Mouse (Mus musculus) hindbrain, embryonic 12.5 days (tissue): ENCODE data around the gene Vmn1r207-ps. TPM values are rescaled to one million over a fixed set of nuclear protein-coding genes. Genes with fewer than 3 reads are reported as not detected.
"Not testable (repeated sequence)": the region's sequence is repeated elsewhere in the genome, so short reads cannot be mapped to it uniquely, and the experiment has no call there.

Experiments
- ATAC-seq: fragments of 200-750 bp; cut with Nextera tagmentation; 2 replicates; pipeline ENCODE4 v1.8.0; 2017; ENCODE audit warnings: moderate TSS enrichment; ENCODE audit not compliant: low FRiP score
- H3K27ac ChIP-seq: fragments of 300-500 bp; sonication (generic); 2 replicates; pipeline ENCODE4 v1.5.1; 2016; ENCODE audit warnings: mild to moderate bottlenecking
- H3K27me3 ChIP-seq: fragments of 300-500 bp; sonication (generic); 2 replicates; pipeline ENCODE4 v1.6.1; 2016; ENCODE audit warnings: mild to moderate bottlenecking
- H3K36me3 ChIP-seq: fragments of 300-500 bp; sonication (generic); 2 replicates; pipeline ENCODE4 v1.6.1; 2016; ENCODE audit warnings: mild to moderate bottlenecking
- H3K4me1 ChIP-seq: fragments of 300-500 bp; sonication (generic); 2 replicates; pipeline ENCODE4 v1.6.1; 2016
- H3K4me2 ChIP-seq: fragments of 300-500 bp; sonication (generic); replicated peaks from 2 replicates; pipeline ENCODE4 v1.6.1; 2016; ENCODE audit warnings: mild to moderate bottlenecking
- H3K4me3 ChIP-seq: fragments of 300-500 bp; sonication (generic); 2 replicates; pipeline ENCODE4 v1.5.1; 2016; ENCODE audit warnings: mild to moderate bottlenecking
- H3K9ac ChIP-seq: fragments of 300-500 bp; sonication (generic); 2 replicates; pipeline ENCODE4 v1.6.1; 2016; ENCODE audit warnings: mild to moderate bottlenecking, moderate library complexity
- H3K9me3 ChIP-seq: fragments of 300-500 bp; sonication (generic); replicated peaks from 2 replicates; pipeline ENCODE4 v1.6.1; 2016; ENCODE audit warnings: mild to moderate bottlenecking
- WGBS: fragments of 180-500 bp; shearing (Covaris S2); methylation state at CpG from one replicate; pipeline ENCODE4 v1.1.7; 2016; 5-methylcytosine and 5-hydroxymethylcytosine counted together
- polyA plus RNA-seq: library from polyadenylated mRNA; unstranded; fragments of >200 nt; fragmentation: Nextera tagmentation; extraction: Ambion mirVana; gene quantifications from 2 replicates; pipeline ENCODE4 v1.2.1, GENCODE M21; 2016

Gene Vmn1r207-ps
- not detected in 2 replicates for polyA plus RNA-seq

DNA sequence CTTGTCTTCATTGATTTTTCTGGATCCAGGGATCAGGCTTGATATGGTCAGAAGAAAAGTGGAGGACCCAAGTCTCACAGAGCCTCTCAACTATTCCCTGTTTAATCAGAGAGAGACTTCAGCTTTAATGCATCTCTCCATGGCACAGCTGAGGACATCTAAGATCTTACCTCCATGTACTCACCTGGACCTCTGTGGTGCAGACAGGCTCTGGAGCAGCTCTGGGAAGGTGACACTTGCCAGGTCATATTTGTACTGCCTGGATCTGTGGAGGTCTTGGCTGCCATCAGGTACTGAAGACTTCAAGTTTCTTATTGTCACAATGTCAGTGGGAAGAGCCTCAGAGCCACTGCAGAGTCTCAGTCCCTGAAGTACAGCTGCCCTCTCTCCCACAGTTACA lies at the start of gene Vmn1r207-ps:
Vmn1r207-ps (minus strand) TSS at position 101 of the 400 bp plus-strand sequence.
- not testable (repeated sequence) for H3K9ac ChIP-seq, ATAC-seq, H3K4me2 ChIP-seq, H3K4me1 ChIP-seq, H3K36me3 ChIP-seq, H3K4me3 ChIP-seq, H3K9me3 ChIP-seq, H3K27ac ChIP-seq, H3K27me3 ChIP-seq

DNA sequence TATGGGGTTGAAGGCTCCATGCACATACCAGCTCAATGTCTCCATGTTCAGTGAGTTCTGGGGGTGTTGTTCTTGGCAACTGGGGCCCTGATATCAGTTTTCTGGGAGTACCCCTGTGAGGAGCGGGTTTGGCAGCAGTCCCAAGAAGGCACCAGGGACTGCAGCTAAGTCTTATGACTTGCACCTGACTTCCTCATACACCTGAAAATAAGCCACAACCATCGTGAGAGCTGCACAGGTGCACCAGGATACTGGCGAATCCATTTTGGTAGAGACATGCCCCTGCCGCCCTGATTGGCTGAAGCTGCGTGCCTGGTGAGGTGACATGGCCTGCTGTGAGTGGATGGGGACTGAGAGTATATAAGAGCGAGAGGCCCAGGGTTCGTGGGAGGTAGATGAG lies 47.9 kb upstream of the Vmn1r207-ps start, which contains the start of gene Vmn1r208:
Vmn1r208 (minus strand) TSS at position 101 of the 400 bp plus-strand sequence.
- H3K9me3 ChIP-seq, H3K36me3 ChIP-seq, ATAC-seq, H3K27me3 ChIP-seq, H3K4me1 ChIP-seq, H3K4me2 ChIP-seq, H3K9ac ChIP-seq, H3K4me3 ChIP-seq, H3K27ac ChIP-seq: not testable (repeated sequence)
- no CpG with 5 or more reads among the region's 7 CpGs for WGBS

DNA sequence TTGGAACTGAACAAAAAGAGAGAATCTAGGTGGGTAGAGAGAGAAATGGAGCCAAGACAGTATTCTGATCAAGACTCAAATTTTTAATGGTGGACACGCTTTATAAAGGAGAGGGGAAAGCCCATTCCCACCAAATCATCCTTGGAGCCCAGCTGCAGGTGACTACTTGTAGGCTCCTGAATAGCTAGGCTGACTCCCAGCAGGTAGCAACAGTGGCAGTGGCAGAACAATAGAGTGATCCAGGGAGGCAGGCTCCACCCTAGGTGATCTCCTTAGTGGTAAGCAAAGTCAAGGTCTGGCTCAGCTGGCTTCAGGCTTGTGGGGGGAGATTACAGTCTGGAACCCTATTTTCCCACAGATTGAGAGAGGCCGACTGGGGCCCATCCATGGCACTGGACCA lies 42.2 kb upstream of the Vmn1r207-ps start:
- H3K4me2 ChIP-seq, H3K36me3 ChIP-seq, H3K4me1 ChIP-seq, H3K27me3 ChIP-seq, ATAC-seq, H3K9me3 ChIP-seq, H3K4me3 ChIP-seq, H3K27ac ChIP-seq, H3K9ac ChIP-seq: not testable (repeated sequence)
- 82% methylated on average over 1 of the region's 2 CpGs for WGBS

DNA sequence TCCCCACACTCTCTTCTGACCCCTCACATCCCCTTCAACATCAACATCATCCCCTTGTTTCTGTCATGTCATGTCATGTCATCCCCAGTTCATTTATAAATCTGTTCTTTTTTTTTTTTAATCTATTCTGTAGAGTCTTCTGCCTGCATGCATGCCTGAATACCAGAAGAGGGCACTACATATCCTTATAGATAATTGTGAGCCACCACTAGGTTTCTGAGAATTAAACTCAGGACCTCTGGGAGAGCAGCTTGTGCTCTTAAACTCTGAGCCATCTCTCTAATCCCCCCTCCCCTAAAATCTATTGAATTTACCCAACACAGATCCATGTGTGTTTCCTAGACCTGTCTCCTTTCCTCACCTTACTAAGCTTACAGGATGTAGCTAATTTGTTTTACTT lies 18.1 kb upstream of the Vmn1r207-ps start:
- Histone ChIP-seq H3K27me3 (no peaks in the 10 kb centered on the region), H3K9me3 (no peaks in the 10 kb centered on the region), H3K4me1 (no peaks in the 10 kb centered on the region), H3K36me3 (no peaks in the 10 kb centered on the region), H3K4me2 (no peak overlapping the region), H3K27ac (no peak overlapping the region), H3K9ac (no peak overlapping the region), H3K4me3 (no peak overlapping the region)
- no peak for ATAC-seq

DNA sequence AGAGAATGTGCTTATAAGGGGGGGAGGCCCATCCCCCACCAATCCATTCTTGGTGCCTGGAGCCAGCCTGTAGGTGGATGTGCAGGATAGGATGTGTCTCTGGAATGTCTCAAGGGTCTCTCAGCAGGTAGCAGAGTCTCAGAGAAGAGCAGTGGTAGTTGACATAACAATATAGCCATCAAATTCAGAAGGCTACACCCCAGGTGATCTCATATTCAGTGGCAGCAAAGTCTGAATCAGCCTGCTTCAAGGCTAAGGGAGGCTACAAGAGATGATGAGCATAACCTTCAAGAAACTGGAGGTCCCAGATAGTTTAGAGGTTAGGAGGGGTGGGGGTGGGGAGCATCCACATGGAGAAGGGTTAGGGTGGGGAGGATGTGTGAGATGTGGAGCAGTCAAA lies 22.5 kb downstream of the Vmn1r207-ps start:
- ATAC-seq, H3K9ac ChIP-seq, H3K9me3 ChIP-seq, H3K4me3 ChIP-seq, H3K4me1 ChIP-seq, H3K27ac ChIP-seq, H3K4me2 ChIP-seq, H3K36me3 ChIP-seq, H3K27me3 ChIP-seq: not testable (repeated sequence)

DNA sequence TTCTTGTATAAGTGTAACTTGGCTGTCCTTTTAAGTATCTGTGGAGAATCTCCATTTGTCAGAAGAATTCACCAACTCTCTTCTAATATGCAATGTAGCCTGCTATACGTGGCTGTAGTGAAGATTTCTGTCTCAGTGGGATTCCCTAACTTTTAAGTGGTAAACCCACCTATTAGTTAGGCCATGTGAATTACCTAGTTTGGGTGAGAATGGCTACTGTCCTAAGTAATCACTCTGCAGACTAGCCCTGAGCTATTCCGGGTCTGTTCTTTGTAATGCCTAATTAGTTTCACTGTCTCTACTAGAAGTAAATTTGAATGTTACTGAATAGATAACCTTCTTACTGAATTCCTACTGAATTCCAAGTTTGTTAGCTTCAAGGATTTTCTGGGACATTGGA lies 26.5 kb downstream of the Vmn1r207-ps start:
- not testable (repeated sequence) for H3K9ac ChIP-seq, H3K36me3 ChIP-seq, H3K27me3 ChIP-seq, H3K4me2 ChIP-seq, ATAC-seq, H3K4me1 ChIP-seq, H3K27ac ChIP-seq, H3K4me3 ChIP-seq, H3K9me3 ChIP-seq
- 50% methylated on average over 2 of the region's 2 CpGs for WGBS

Other genes with a start within 250 kb of the Vmn1r207-ps start
- not detected in 2 replicates for gene Vmn1r202, start 224.2 kb downstream of the Vmn1r207-ps start, polyA plus RNA-seq
- gene Vmn1r203, start 211.5 kb downstream of the Vmn1r207-ps start, polyA plus RNA-seq: not detected in 2 replicates
- gene Vmn1r204, start 176.4 kb downstream of the Vmn1r207-ps start, polyA plus RNA-seq: not detected in 2 replicates
- not detected in 2 replicates for gene Vmn1r205, start 136.6 kb downstream of the Vmn1r207-ps start, polyA plus RNA-seq
- not detected in 2 replicates for gene Vmn1r206, start 105.4 kb downstream of the Vmn1r207-ps start, polyA plus RNA-seq
- not detected in 2 replicates for gene Vmn1r208, start 47.8 kb upstream of the Vmn1r207-ps start, polyA plus RNA-seq
- not detected in 2 replicates for gene Vmn1r209, start 80.1 kb upstream of the Vmn1r207-ps start, polyA plus RNA-seq
- not detected in 2 replicates for gene Vmn1r210, start 101.7 kb upstream of the Vmn1r207-ps start, polyA plus RNA-seq
- gene Vmn1r211, start 127.9 kb upstream of the Vmn1r207-ps start, polyA plus RNA-seq: not detected in 2 replicates
- gene Vmn1r212, start 154.6 kb upstream of the Vmn1r207-ps start, polyA plus RNA-seq: not detected in 2 replicates